Mouse (Mus musculus): ENCODE data around the gene Ube3b. TPM values are rescaled to one million over a fixed set of nuclear protein-coding genes. Genes with fewer than 3 reads are reported as not detected.

Ube3b gene
- polyA plus RNA-seq, 3 experiments from 2014 or later: 23.0 to 29.2 (median 28.0) TPM

DNA sequence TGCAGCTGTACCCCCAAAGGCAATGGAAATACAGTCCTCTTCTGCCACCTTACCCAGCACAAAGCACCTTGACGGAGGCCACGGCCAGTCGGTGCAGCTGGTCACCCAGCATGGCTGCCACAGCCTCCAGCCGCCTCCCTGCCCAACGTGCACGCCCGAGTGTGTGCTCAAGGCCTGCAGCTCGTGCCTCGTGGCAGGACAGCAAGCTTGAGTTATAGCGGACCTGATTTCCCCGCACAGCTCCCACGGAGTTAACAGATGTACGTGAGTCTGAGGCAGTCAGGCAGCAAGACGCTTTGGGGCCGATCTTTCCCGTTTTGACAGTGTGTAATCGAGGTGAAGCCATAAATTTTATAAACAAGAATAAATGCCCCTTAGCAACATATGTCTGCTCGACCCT, 48.2 kb downstream of the Ube3b start:
- no peak for ATAC-seq

DNA sequence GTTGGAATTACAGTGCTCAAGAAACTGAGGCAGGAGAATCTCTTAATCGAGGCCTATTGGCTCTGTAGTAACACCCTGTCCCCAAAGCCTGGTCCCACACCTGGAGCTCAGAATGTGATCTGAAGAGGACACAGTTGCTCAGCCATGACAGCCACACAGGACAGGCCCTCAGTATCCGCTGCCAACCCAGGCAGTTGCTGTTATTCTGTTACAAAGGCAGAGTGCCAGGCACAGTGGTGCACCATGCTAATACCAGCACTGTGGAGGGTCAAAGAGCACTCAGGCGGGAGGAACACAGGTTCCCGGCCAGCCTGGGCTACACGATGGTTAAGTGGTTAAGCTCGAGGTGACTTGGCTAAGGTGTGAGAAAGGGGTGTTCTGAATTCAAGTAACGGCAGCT, 49.4 kb downstream of the Ube3b start:
- no peak for ATAC-seq

- no peak for ATAC-seq
These were observed 54.0 kb downstream of the Ube3b start for GRCm38 (mm10) chr5:114434359-114434758.

DNA sequence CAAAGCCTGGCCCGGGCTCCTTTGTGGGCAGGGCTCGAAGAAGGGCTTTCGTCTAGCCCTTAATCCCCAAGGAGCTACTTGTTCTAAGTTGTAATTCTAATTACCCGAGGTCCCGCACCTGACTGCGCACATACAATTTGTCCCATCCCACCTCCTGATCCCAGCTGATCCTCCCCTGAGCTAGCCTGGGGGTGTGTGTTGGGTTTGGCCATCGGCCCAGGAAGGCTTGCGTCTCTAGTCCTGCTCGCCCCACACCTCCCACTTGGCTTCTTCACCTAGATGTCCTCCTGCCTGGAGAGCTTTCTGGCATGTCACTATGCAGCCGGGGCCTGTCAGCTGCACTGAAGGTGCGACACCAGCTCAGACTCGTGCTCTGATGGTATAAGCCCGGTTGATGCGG, 55.2 kb downstream of the Ube3b start:
- ATAC-seq: no peak

DNA sequence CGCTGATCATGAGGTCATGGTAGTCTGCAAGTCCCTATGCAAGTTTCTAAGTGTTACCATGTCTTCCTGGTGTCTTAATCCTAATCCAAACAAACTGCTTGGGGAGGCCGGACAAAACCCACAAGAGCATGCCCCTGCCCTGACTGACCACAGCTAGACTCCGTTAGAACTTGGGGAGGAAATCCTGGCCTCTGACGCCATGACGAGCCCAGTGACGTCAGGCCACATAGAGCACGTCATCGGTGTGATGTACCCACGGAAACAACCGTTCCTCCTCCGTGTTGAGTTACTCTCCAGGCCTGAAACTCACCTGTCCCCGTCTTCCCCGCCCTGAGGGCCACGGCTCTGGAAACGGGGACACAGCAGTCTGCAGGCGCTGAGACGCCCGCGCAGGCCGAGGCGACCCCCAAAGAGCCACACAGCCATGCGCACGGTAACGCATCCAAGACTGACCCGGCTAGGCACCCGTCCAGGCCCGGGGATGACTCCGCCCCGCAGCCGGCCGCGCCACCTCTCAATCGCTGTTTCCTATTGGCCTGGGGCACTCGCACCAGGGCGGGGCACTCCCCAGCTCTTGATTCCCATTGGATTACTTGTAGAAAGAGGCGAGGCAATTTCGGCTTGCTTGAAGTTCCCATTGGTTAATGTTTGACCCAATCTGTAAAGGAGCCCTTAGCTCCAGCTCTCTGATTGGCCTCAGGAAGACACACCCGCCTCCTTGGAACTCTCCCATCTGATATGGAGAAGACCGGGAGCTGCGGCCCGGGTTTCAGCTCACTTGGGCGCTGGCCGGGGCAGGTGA, 63.4 kb downstream of the Ube3b start, which contains the start of the genes Mmab and Mvk:
TSS of gene Mmab (minus strand) at position 495 of the 802 bp plus-strand sequence.
TSS of gene Mvk (plus strand) at position 704 of the 802 bp plus-strand sequence.
- ATAC-seq: peak; percentile 98

- no peak for ATAC-seq
These were observed 63.9 kb downstream of the Ube3b start for GRCm38 (mm10) chr5:114444368-114444692.

DNA sequence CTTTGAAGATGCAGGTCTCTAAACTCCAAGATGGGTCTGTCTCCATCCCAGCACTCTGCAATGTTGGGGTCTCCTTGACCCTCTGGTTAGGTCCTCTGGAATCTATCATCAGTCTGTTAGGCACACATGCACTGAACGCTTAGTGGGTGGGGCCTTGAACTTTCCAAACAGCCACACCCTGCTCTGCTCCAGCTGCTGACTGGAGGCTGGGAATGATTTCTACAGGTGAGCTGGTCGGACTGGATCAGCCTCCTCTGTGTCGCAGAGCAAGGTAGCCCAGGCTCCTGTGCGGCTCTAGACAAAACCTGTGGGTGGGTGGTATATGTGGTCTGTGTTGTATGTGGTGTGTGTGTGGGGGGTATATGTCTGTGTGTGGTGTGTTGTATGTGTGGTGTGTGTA, 68.6 kb downstream of the Ube3b start:
- ATAC-seq: no peak

DNA sequence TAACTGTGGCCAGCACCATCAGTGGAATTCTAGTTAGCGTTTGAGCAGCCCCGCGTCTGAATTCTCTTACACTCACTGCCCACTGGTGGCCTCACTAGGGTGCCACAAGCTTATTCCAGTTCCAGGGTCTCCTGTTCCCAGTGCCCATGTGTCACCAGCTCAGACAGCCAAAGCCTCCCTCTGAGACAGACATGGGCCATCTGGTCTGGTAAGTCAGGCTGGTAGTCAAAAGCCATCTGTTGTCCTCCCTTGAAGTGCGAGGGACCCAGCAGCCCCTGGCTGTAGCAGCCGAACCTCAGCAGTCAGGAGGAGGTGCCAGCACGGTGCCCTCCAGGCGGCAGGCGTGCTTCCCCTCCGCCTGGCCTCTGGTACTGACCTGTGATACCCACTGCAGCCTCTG, 75.9 kb downstream of the Ube3b start:
- ATAC-seq: no peak

DNA sequence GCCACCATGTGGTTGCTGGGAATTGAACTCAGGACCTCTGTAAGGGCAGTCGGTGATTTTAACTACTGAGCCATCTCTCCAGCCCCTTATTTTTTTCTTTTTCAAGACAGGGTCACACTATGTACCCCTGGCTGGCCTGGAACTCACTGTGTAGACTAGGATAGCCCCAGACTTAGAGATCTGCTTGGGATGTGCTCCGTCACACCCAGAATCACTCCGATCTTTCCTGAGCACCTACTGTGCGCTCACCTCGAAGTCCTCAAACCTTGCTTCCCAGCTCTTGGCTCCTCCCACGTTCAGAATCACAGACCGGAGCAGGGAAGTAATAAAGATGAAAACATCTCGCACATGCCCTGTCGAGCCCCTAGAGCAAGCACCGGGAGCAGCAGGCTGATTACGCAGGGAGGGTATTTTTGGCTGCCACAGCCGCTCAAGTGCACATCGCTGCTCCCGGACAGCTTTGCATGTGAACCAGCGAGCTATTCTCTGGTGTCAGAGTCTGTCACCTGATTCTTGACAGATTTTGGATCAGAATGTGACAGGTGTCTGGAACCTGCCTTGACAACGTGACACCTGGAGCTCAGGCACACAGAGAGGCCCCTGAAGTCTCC, 76.7 kb downstream of the Ube3b start:
- no peak for ATAC-seq

DNA sequence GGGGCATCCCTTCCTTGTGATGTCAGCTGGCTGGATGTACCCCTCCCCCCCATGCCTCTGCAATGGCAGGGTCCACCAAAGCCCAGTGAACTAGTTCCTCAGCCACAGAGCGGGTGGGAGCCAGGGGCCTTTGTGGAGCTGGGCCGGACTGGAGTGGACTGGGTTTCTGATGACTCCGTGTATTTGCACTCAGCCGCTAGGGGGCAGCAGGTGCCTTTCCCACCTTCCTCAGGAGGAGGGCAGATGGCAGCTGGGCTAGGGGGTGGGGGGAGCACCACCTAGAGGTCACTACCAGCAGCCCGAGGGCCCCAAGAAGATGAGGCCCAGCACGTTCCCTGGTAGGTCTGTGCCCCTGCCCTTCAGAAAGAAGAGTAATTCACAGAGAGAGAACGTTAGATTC, 80.8 kb downstream of the Ube3b start:
- peak; percentile 56 for ATAC-seq

GRCm38 (mm10) chr5:114462067-114463040, 81.9 kb downstream of the Ube3b start:
- no peak for ATAC-seq

DNA sequence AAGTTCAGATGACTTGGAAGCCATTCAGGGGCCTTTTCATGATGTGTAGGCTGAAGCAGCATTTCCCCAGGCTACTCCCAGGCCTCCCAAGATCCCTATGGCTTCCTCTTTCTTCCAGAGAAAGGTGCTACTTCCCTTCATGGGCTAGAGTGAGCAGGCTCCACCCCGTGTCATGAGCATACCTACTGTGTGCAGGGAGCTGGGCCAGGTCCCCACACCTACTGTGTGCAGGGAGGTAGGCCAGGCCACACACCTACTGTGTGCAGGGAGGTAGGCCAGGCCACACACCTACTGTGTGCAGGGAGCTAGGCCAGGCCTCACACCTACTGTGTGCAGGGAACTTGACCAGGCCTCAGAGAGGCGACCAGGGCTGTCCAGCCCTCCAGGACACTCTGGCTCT, 84.2 kb downstream of the Ube3b start:
- no peak for ATAC-seq

GRCm38 (mm10) chr5:114465641-114466040, 85.2 kb downstream of the Ube3b start:
- ATAC-seq: no peak

- no peak for ATAC-seq
These were observed 86.6 kb downstream of the Ube3b start for GRCm38 (mm10) chr5:114467019-114467418.

DNA sequence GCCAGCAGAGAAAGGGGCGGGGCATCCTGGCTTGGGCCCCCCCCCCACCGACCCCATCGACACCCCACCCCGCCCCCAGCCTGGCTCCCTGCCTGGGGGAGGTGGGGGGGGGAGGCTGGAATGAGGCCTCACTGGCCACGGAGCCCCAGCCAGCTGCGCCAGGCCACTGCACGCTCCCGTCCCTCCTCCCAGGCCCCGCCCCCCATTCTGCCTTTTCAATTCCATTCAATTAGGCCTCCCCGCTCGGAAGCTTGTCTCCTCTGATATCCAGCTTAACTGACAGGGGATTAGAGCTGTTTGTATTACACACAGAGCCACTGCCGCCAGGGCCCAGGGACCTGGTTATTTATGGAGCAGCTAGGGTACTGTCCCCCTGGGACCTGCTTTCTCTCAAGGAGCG, 87.0 kb downstream of the Ube3b start:
- ATAC-seq: no peak

- no peak for ATAC-seq
These were observed 87.6 kb downstream of the Ube3b start for GRCm38 (mm10) chr5:114468007-114468406.

- ATAC-seq: no peak
These were observed 90.0 kb downstream of the Ube3b start for GRCm38 (mm10) chr5:114470359-114470758.

Other genes with a start within 250 kb of the Ube3b start
- gene Acacb, start 234.1 kb upstream of the Ube3b start, polyA plus RNA-seq (2017; shearing (Covaris generic)): 1 to 10 TPM; 1.3 to 4.5 (median 1.7) TPM
- gene Foxn4, start 106.8 kb upstream of the Ube3b start, polyA plus RNA-seq (2017; shearing (Covaris generic)): not detected
- 1 to 10 TPM; 1.5 to 4.3 (median 2.9) TPM for gene Myo1h, start 91.4 kb upstream of the Ube3b start, polyA plus RNA-seq (2017; shearing (Covaris generic))
- 10 to 100 TPM; 57.7 to 73.7 (median 61.6) TPM for gene Kctd10, start 99 bp upstream of the Ube3b start, polyA plus RNA-seq (2017; shearing (Covaris generic))
- 1 to 10 TPM; 4.2 to 5.9 (median 4.2) TPM for gene Mmab, start 63.5 kb downstream of the Ube3b start, polyA plus RNA-seq (2017; shearing (Covaris generic))
- gene Mvk, start 63.7 kb downstream of the Ube3b start, polyA plus RNA-seq (2017; shearing (Covaris generic)): 10 to 100 TPM in 2 of 3 experiments, 1 to 10 TPM in 1; 9.6 to 13.8 (median 12.8) TPM
- not detected for gene Fam222a, start 187.4 kb downstream of the Ube3b start, polyA plus RNA-seq (2017; shearing (Covaris generic))

Data from inflammation-experienced regulatory T-cells, adult 6 months (primary cell).